Mouse (Mus musculus): ENCODE results near the gene Ezh1. TPM values are rescaled to one million over a fixed set of nuclear protein-coding genes. Genes with fewer than 3 reads are reported as not detected.

Ezh1 gene
- polyA plus RNA-seq, 1 experiment from 2014 or later: 13.6 TPM

GRCm38 (mm10) chr11:101151063-101151462 lies 75.2 kb downstream of the Ezh1 start:
- H3K4me1 ChIP-seq: peaks cover 30% of the 10 kb centered on the region
- H3K4me3 ChIP-seq: no peak overlapping the region
- H3K27me3 ChIP-seq (ENCODE audit: low read depth, poor library complexity, severe bottlenecking): peaks cover 7% of the 10 kb centered on the region
- DNase-seq (ENCODE audit: low spot score): no peak
- no peaks in the 10 kb centered on the region for H3K36me3 ChIP-seq
- no peaks in the 10 kb centered on the region for H3K9me3 ChIP-seq (replicated peaks)
- WGBS: 61% methylated on average over 2 of the region's 2 CpGs
- no peak overlapping the region for H3K27ac ChIP-seq

GRCm38 (mm10) chr11:101149178-101150105 lies 76.8 kb downstream of the Ezh1 start:
- WGBS: 23% methylated on average over 9 of the region's 9 CpGs
- Histone ChIP-seq H3K27ac (peak overlapping the region; percentile 77), H3K4me1 (peaks cover 23% of the 10 kb centered on the region), H3K27me3 (ENCODE audit: low read depth, poor library complexity, severe bottlenecking) (no peaks in the 10 kb centered on the region), H3K4me3 (no peak overlapping the region), H3K9me3 (replicated peaks) (no peaks in the 10 kb centered on the region), H3K36me3 (no peaks in the 10 kb centered on the region)
- DNase-seq (ENCODE audit: low spot score): no peak

- no peak for DNase-seq (ENCODE audit: low spot score)
- 67% methylated on average over 10 of the region's 10 CpGs for WGBS
- Histone ChIP-seq H3K9me3 (replicated peaks) (no peaks in the 10 kb centered on the region), H3K27ac (peak overlapping the region; percentile 77), H3K4me1 (peaks cover 27% of the 10 kb centered on the region), H3K4me3 (no peak overlapping the region), H3K36me3 (no peaks in the 10 kb centered on the region), H3K27me3 (ENCODE audit: low read depth, poor library complexity, severe bottlenecking) (no peaks in the 10 kb centered on the region)
Measured at GRCm38 (mm10) chr11:101148751-101149150, 77.5 kb downstream of the Ezh1 start.

GRCm38 (mm10) chr11:101146377-101146776 lies 79.9 kb downstream of the Ezh1 start:
- H3K27me3 ChIP-seq (ENCODE audit: low read depth, poor library complexity, severe bottlenecking): peaks cover 8% of the 10 kb centered on the region
- H3K4me1 ChIP-seq: peaks cover 31% of the 10 kb centered on the region
- DNase-seq (ENCODE audit: low spot score): peak; percentile 65
- no peak overlapping the region for H3K27ac ChIP-seq
- no peaks in the 10 kb centered on the region for H3K9me3 ChIP-seq (replicated peaks)
- WGBS: 33% methylated on average over 10 of the region's 10 CpGs
- no peak overlapping the region for H3K4me3 ChIP-seq
- H3K36me3 ChIP-seq: no peaks in the 10 kb centered on the region

- Histone ChIP-seq H3K27ac (peak overlapping the region; percentile 58), H3K27me3 (ENCODE audit: low read depth, poor library complexity, severe bottlenecking) (peaks cover 28% of the 10 kb centered on the region), H3K9me3 (replicated peaks) (no peaks in the 10 kb centered on the region), H3K4me3 (peak overlapping the region; percentile 42), H3K4me1 (peaks cover 29% of the 10 kb centered on the region), H3K36me3 (no peaks in the 10 kb centered on the region)
- DNase-seq (ENCODE audit: low spot score): peak; percentile 69
- WGBS: 24% methylated on average over 19 of the region's 19 CpGs
Measured at GRCm38 (mm10) chr11:101143338-101144225, 82.7 kb downstream of the Ezh1 start.

GRCm38 (mm10) chr11:101142215-101142967 lies 83.9 kb downstream of the Ezh1 start:
- H3K27ac ChIP-seq: no peak overlapping the region
- peaks cover 28% of the 10 kb centered on the region for H3K4me1 ChIP-seq
- WGBS: 85% methylated on average over 10 of the region's 10 CpGs
- DNase-seq (ENCODE audit: low spot score): no peak
- H3K27me3 ChIP-seq (ENCODE audit: low read depth, poor library complexity, severe bottlenecking): peaks cover 28% of the 10 kb centered on the region
- H3K36me3 ChIP-seq: no peaks in the 10 kb centered on the region
- no peak overlapping the region for H3K4me3 ChIP-seq
- H3K9me3 ChIP-seq (replicated peaks): no peaks in the 10 kb centered on the region

Other genes starting within 250 kb of the Ezh1 start
- gene Atp6v0a1, start 217.0 kb downstream of the Ezh1 start, polyA plus RNA-seq (2016; fragmentation: Nextera tagmentation; extraction: Ambion mirVana): 28.1 and 30.2 TPM in 2 replicates
- gene Naglu, start 156.5 kb downstream of the Ezh1 start, polyA plus RNA-seq (2016; fragmentation: Nextera tagmentation; extraction: Ambion mirVana): 4.9 and 5.9 TPM in 2 replicates
- gene Hsd17b1, start 148.1 kb downstream of the Ezh1 start, polyA plus RNA-seq (2016; fragmentation: Nextera tagmentation; extraction: Ambion mirVana): not detected in 2 replicates
- 42.3 and 45.3 TPM in 2 replicates for gene Coasy, start 143.9 kb downstream of the Ezh1 start, polyA plus RNA-seq (2016; fragmentation: Nextera tagmentation; extraction: Ambion mirVana)
- 41.3 and 49.6 TPM in 2 replicates for gene Mlx, start 139.2 kb downstream of the Ezh1 start, polyA plus RNA-seq (2016; fragmentation: Nextera tagmentation; extraction: Ambion mirVana)
- 73.1 and 74.0 TPM in 2 replicates for gene Psmc3ip, start 131.0 kb downstream of the Ezh1 start, polyA plus RNA-seq (2016; fragmentation: Nextera tagmentation; extraction: Ambion mirVana)
- gene Retreg3, start 106.6 kb downstream of the Ezh1 start, polyA plus RNA-seq (2016; fragmentation: Nextera tagmentation; extraction: Ambion mirVana): 17.8 and 17.9 TPM in 2 replicates
- 145 and 158 TPM in 2 replicates for gene Tubg1, start 106.5 kb downstream of the Ezh1 start, polyA plus RNA-seq (2016; fragmentation: Nextera tagmentation; extraction: Ambion mirVana)
- gene Tubg2, start 70.6 kb downstream of the Ezh1 start, polyA plus RNA-seq (2016; fragmentation: Nextera tagmentation; extraction: Ambion mirVana): 2.5 and 3.0 TPM in 2 replicates
- 0.04 and 0.09 TPM in 2 replicates for gene Cntnap1, start 55.9 kb downstream of the Ezh1 start, polyA plus RNA-seq (2016; fragmentation: Nextera tagmentation; extraction: Ambion mirVana)
- gene Plekhh3, start 55.1 kb downstream of the Ezh1 start, polyA plus RNA-seq (2016; fragmentation: Nextera tagmentation; extraction: Ambion mirVana): 1.9 and 3.0 TPM in 2 replicates
- gene Ccr10, start 51.0 kb downstream of the Ezh1 start, polyA plus RNA-seq (2016; fragmentation: Nextera tagmentation; extraction: Ambion mirVana): not detected in 2 replicates
- 54.2 and 61.5 TPM in 2 replicates for gene Ramp2, start 19.6 kb upstream of the Ezh1 start, polyA plus RNA-seq (2016; fragmentation: Nextera tagmentation; extraction: Ambion mirVana)
- gene Vps25, start 27.2 kb upstream of the Ezh1 start, polyA plus RNA-seq (2016; fragmentation: Nextera tagmentation; extraction: Ambion mirVana): 118 and 127 TPM in 2 replicates
- gene Wnk4, start 34.1 kb upstream of the Ezh1 start, polyA plus RNA-seq (2016; fragmentation: Nextera tagmentation; extraction: Ambion mirVana): 4.7 and 6.2 TPM in 2 replicates
- 1.1 TPM in 2 replicates for gene Cntd1, start 52.5 kb upstream of the Ezh1 start, polyA plus RNA-seq (2016; fragmentation: Nextera tagmentation; extraction: Ambion mirVana)
- 187 and 192 TPM in 2 replicates for gene Coa3, start 52.7 kb upstream of the Ezh1 start, polyA plus RNA-seq (2016; fragmentation: Nextera tagmentation; extraction: Ambion mirVana)
- gene Becn1, start 75.8 kb upstream of the Ezh1 start, polyA plus RNA-seq (2016; fragmentation: Nextera tagmentation; extraction: Ambion mirVana): 148 TPM in 2 replicates
- 210 and 214 TPM in 2 replicates for gene Psme3, start 89.8 kb upstream of the Ezh1 start, polyA plus RNA-seq (2016; fragmentation: Nextera tagmentation; extraction: Ambion mirVana)
- gene Aoc2, start 98.6 kb upstream of the Ezh1 start, polyA plus RNA-seq (2016; fragmentation: Nextera tagmentation; extraction: Ambion mirVana): 2.7 and 2.8 TPM in 2 replicates
- gene Aoc3, start 104.1 kb upstream of the Ezh1 start, polyA plus RNA-seq (2016; fragmentation: Nextera tagmentation; extraction: Ambion mirVana): 0.03 TPM in 1 of 2 replicates, not detected in the other
- gene G6pc, start 141.1 kb upstream of the Ezh1 start, polyA plus RNA-seq (2016; fragmentation: Nextera tagmentation; extraction: Ambion mirVana): not detected in 2 replicates
- 106 and 111 TPM in 2 replicates for gene Aarsd1, start 191.2 kb upstream of the Ezh1 start, polyA plus RNA-seq (2016; fragmentation: Nextera tagmentation; extraction: Ambion mirVana)
- 9.9 and 15.0 TPM in 2 replicates for gene Gm27029, start 198.3 kb upstream of the Ezh1 start, polyA plus RNA-seq (2016; fragmentation: Nextera tagmentation; extraction: Ambion mirVana)
- gene Rundc1, start 198.6 kb upstream of the Ezh1 start, polyA plus RNA-seq (2016; fragmentation: Nextera tagmentation; extraction: Ambion mirVana): 16.8 and 19.6 TPM in 2 replicates
- gene Ptges3l, start 198.9 kb upstream of the Ezh1 start, polyA plus RNA-seq (2016; fragmentation: Nextera tagmentation; extraction: Ambion mirVana): 4.0 and 4.7 TPM in 2 replicates
- gene Rpl27, start 215.8 kb upstream of the Ezh1 start, polyA plus RNA-seq (2016; fragmentation: Nextera tagmentation; extraction: Ambion mirVana): 448 and 536 TPM in 2 replicates
- 2.3 and 3.1 TPM in 2 replicates for gene Ifi35, start 221.9 kb upstream of the Ezh1 start, polyA plus RNA-seq (2016; fragmentation: Nextera tagmentation; extraction: Ambion mirVana)
- 5.0 and 6.3 TPM in 2 replicates for gene Rnd2, start 238.5 kb upstream of the Ezh1 start, polyA plus RNA-seq (2016; fragmentation: Nextera tagmentation; extraction: Ambion mirVana)
- 14.6 and 17.2 TPM in 2 replicates for gene Vat1, start 239.8 kb upstream of the Ezh1 start, polyA plus RNA-seq (2016; fragmentation: Nextera tagmentation; extraction: Ambion mirVana)

Data from limb, embryonic 10.5 days (tissue).